Mouse (Mus musculus) intestine, embryonic 16.5 days (tissue): ENCODE measurements at regions not wholly inside any gene's neighbourhood (a gene's known extent, or its start where the extent isn't known, plus 50 kb on each side); places are given as distances from the start of the nearest gene placed in this dataset.
"Not testable (repeated sequence)": the region's sequence is repeated elsewhere in the genome, so short reads cannot be mapped to it uniquely, and the experiment has no call there.

ENCODE experiments used
- ATAC-seq: fragments of 200-750 bp; cut with Nextera tagmentation; 2 replicates; pipeline ENCODE4 v1.8.0; 2017; ENCODE audit warnings: moderate TSS enrichment, moderate library complexity
- H3K27ac ChIP-seq: fragments of 300-500 bp; sonication (generic); 2 replicates; pipeline ENCODE4 v1.5.1; 2014; ENCODE audit warnings: mild to moderate bottlenecking, low read length
- H3K27me3 ChIP-seq: fragments of 300-500 bp; sonication (generic); replicated peaks from 2 replicates; pipeline ENCODE4 v1.6.1; 2014; ENCODE audit warnings: low read length, control low read depth, mixed read lengths; ENCODE audit not compliant: control insufficient read depth, insufficient read depth
- H3K36me3 ChIP-seq: fragments of 300-500 bp; sonication (generic); 2 replicates; pipeline ENCODE4 v1.6.1; 2014; ENCODE audit warnings: low read length, control low read depth; ENCODE audit not compliant: control insufficient read depth, insufficient read depth
- H3K4me1 ChIP-seq: fragments of 300-500 bp; sonication (generic); 2 replicates; pipeline ENCODE4 v1.6.1; 2014; ENCODE audit warnings: low read length, control low read depth, mixed read lengths; ENCODE audit not compliant: control insufficient read depth, insufficient read depth
- H3K4me2 ChIP-seq: fragments of 300-500 bp; sonication (generic); 2 replicates; pipeline ENCODE4 v1.6.1; 2014; ENCODE audit warnings: low read depth, low read length, control low read depth
- H3K4me3 ChIP-seq: fragments of 300-500 bp; sonication (generic); 2 replicates; pipeline ENCODE4 v1.5.1; 2014; ENCODE audit warnings: mild to moderate bottlenecking, low read length
- H3K9ac ChIP-seq: fragments of 300-500 bp; sonication (generic); 2 replicates; pipeline ENCODE4 v1.6.1; 2014; ENCODE audit warnings: low read depth, low read length
- H3K9me3 ChIP-seq: fragments of 300-500 bp; sonication (generic); 2 replicates; pipeline ENCODE4 v1.6.1; 2016; ENCODE audit warnings: low read length, control low read depth; ENCODE audit not compliant: control insufficient read depth
- WGBS: fragments of 180-500 bp; shearing (Covaris S2); extraction: QIAGEN DNeasy Blood & Tissue Kit; methylation state at CpG from one replicate; pipeline ENCODE4 v1.1.7; 2014; 5-methylcytosine and 5-hydroxymethylcytosine counted together

- ATAC-seq = no peak
Measured at GRCm38 (mm10) chr13:58663316-58663715, 52.6 kb upstream of the Slc28a3 start.

GRCm38 (mm10) chr13:58668664-58669063 is 58.0 kb upstream of the Slc28a3 start:
- H3K4me3 ChIP-seq = no peak overlapping the region
- no peaks in the 10 kb centered on the region for H3K27me3 ChIP-seq
- no peak overlapping the region for H3K27ac ChIP-seq
- no peaks in the 10 kb centered on the region for H3K4me1 ChIP-seq
- WGBS = 46% methylated on average over 21 of the region's 21 CpGs
- H3K9me3 ChIP-seq = no peaks in the 10 kb centered on the region
- H3K9ac ChIP-seq = no peak overlapping the region
- no peaks in the 10 kb centered on the region for H3K36me3 ChIP-seq
- ATAC-seq = no peak
- H3K4me2 ChIP-seq = peak overlapping the region; percentile 38; the same call in 1 of the 2 replicates

More at GRCm38 (mm10) chr13:58663316-58663715, 52.6 kb upstream of the Slc28a3 start:
- Histone ChIP-seq H3K36me3 (no peaks in the 10 kb centered on the region), H3K4me3 (no peak overlapping the region), H3K27me3 (no peaks in the 10 kb centered on the region), H3K27ac (no peak overlapping the region), H3K9me3 (no peaks in the 10 kb centered on the region), H3K9ac (no peak overlapping the region), H3K4me2 (no peak overlapping the region), H3K4me1 (no peaks in the 10 kb centered on the region)
- 57% methylated on average over 4 of the region's 4 CpGs for WGBS

- 71% methylated on average over 9 of the region's 9 CpGs for WGBS
- ATAC-seq = no peak
- H3K27ac ChIP-seq = no peak overlapping the region
- H3K9me3 ChIP-seq = no peaks in the 10 kb centered on the region
- no peaks in the 10 kb centered on the region for H3K36me3 ChIP-seq
- no peak overlapping the region for H3K4me3 ChIP-seq
- H3K4me2 ChIP-seq = no peak overlapping the region
- H3K4me1 ChIP-seq = no peaks in the 10 kb centered on the region
- no peaks in the 10 kb centered on the region for H3K27me3 ChIP-seq
- no peak overlapping the region for H3K9ac ChIP-seq
Measured at GRCm38 (mm10) chr13:58670206-58670605, 59.5 kb upstream of the Slc28a3 start.

- 83% methylated on average over 1 of the region's 1 CpGs for WGBS
- H3K4me2 ChIP-seq = not testable (repeated sequence)
Measured at GRCm38 (mm10) chr13:58675611-58676010, 64.9 kb upstream of the Slc28a3 start.

GRCm38 (mm10) chr13:58677521-58677920 is 66.8 kb upstream of the Slc28a3 start:
- Histone ChIP-seq H3K4me1 (no peaks in the 10 kb centered on the region), H3K27ac (no peak overlapping the region), H3K27me3 (no peaks in the 10 kb centered on the region), H3K9ac (no peak overlapping the region), H3K4me2 (no peak overlapping the region), H3K36me3 (no peaks in the 10 kb centered on the region), H3K9me3 (no peaks in the 10 kb centered on the region), H3K4me3 (no peak overlapping the region)
- no peak for ATAC-seq
- 76% methylated on average over 7 of the region's 7 CpGs for WGBS

More at GRCm38 (mm10) chr13:58675611-58676010, 64.9 kb upstream of the Slc28a3 start:
- ATAC-seq, H3K9me3 ChIP-seq, H3K4me3 ChIP-seq, H3K36me3 ChIP-seq, H3K27me3 ChIP-seq, H3K4me1 ChIP-seq, H3K9ac ChIP-seq, H3K27ac ChIP-seq: not testable (repeated sequence)

GRCm38 (mm10) chr13:58679663-58680062 is 69.0 kb upstream of the Slc28a3 start:
- Histone ChIP-seq H3K27me3 (no peaks in the 10 kb centered on the region), H3K4me3 (no peak overlapping the region), H3K36me3 (no peaks in the 10 kb centered on the region), H3K4me1 (no peaks in the 10 kb centered on the region), H3K4me2 (no peak overlapping the region), H3K9me3 (no peaks in the 10 kb centered on the region), H3K9ac (no peak overlapping the region), H3K27ac (no peak overlapping the region)
- 78% methylated on average over 6 of the region's 6 CpGs for WGBS
- no peak for ATAC-seq

GRCm38 (mm10) chr13:58686822-58687221 is 76.1 kb upstream of the Slc28a3 start:
- no peak overlapping the region for H3K4me2 ChIP-seq
- no peak overlapping the region for H3K9ac ChIP-seq
- no peaks in the 10 kb centered on the region for H3K36me3 ChIP-seq
- H3K9me3 ChIP-seq = no peaks in the 10 kb centered on the region
- WGBS = 61% methylated on average over 5 of the region's 5 CpGs
- H3K27ac ChIP-seq = no peak overlapping the region
- no peak overlapping the region for H3K4me3 ChIP-seq
- H3K27me3 ChIP-seq = no peaks in the 10 kb centered on the region
- no peak for ATAC-seq
- H3K4me1 ChIP-seq = no peaks in the 10 kb centered on the region

GRCm38 (mm10) chr13:58687609-58688008 is 76.9 kb upstream of the Slc28a3 start:
- no peak for ATAC-seq

GRCm38 (mm10) chr13:58688249-58688648 is 77.6 kb upstream of the Slc28a3 start:
- H3K4me3 ChIP-seq = no peak overlapping the region
- H3K9me3 ChIP-seq = no peaks in the 10 kb centered on the region
- H3K4me2 ChIP-seq = no peak overlapping the region
- ATAC-seq = no peak
- no peaks in the 10 kb centered on the region for H3K36me3 ChIP-seq
- H3K27me3 ChIP-seq = no peaks in the 10 kb centered on the region
- WGBS = 55% methylated on average over 2 of the region's 2 CpGs
- no peak overlapping the region for H3K27ac ChIP-seq
- no peaks in the 10 kb centered on the region for H3K4me1 ChIP-seq
- H3K9ac ChIP-seq = no peak overlapping the region

More at GRCm38 (mm10) chr13:58687609-58688008, 76.9 kb upstream of the Slc28a3 start:
- Histone ChIP-seq H3K9me3 (no peaks in the 10 kb centered on the region), H3K4me1 (no peaks in the 10 kb centered on the region), H3K27ac (no peak overlapping the region), H3K27me3 (no peaks in the 10 kb centered on the region), H3K4me2 (no peak overlapping the region), H3K36me3 (no peaks in the 10 kb centered on the region), H3K9ac (no peak overlapping the region), H3K4me3 (no peak overlapping the region)
- WGBS = 57% methylated on average over 2 of the region's 2 CpGs

- Histone ChIP-seq H3K27ac (no peak overlapping the region), H3K4me1 (no peaks in the 10 kb centered on the region), H3K27me3 (no peaks in the 10 kb centered on the region), H3K4me2 (no peak overlapping the region), H3K9ac (no peak overlapping the region), H3K36me3 (no peaks in the 10 kb centered on the region), H3K4me3 (no peak overlapping the region), H3K9me3 (no peaks in the 10 kb centered on the region)
- ATAC-seq = no peak
- WGBS = 38% methylated on average over 6 of the region's 6 CpGs
Measured at GRCm38 (mm10) chr13:58694703-58695102, 84.0 kb upstream of the Slc28a3 start.
